Mouse (Mus musculus): ENCODE measurements around the gene Slc51a.

- TF ChIP-seq CTCF (IDR thresholded peaks at IDR 0.05; ENCODE audit: borderline replicate concordance, insufficient read depth, low read length) = no peak
- no peak for TF ChIP-seq POLR2A (IDR thresholded peaks at IDR 0.05; ENCODE audit: low read depth, low read length)
Measured at GRCm38 (mm10) chr16:32434691-32435090, 53.0 kb downstream of the Slc51a start.

Measured in embryonic fibroblast, embryonic 13.5 days (primary cell).